Mouse (Mus musculus) kidney, adult 2 months (tissue): Measurements from ENCODE around the gene Moap1. TPM values are rescaled to one million over a fixed set of nuclear protein-coding genes. Genes with fewer than 3 reads are reported as not detected.
A peak's percentile ranks its signal among the peaks of the same experiment; 100 is the strongest.

Experiments used
- DNase-seq: peaks from one replicate; pipeline ENCODE4 v3.0.0; 2021
- H3K27ac ChIP-seq: fragments of 200-500 bp; 2 replicates; pipeline ENCODE4 v1.5.1; 2012; ENCODE audit warnings: low read depth, low read length, control low read depth, inconsistent platforms; ENCODE audit not compliant: insufficient read depth
- H3K27me3 ChIP-seq: fragments of 200-500 bp; replicated peaks from 2 replicates; pipeline ENCODE4 v1.6.1; 2012; ENCODE audit warnings: mild to moderate bottlenecking, moderate library complexity, low read length, inconsistent platforms; ENCODE audit not compliant: control insufficient read depth, insufficient read depth
- H3K36me3 ChIP-seq: fragments of 200-500 bp; 2 replicates; pipeline ENCODE4 v1.6.1; 2012; ENCODE audit warnings: mild to moderate bottlenecking, moderate library complexity, low read length, inconsistent platforms; ENCODE audit not compliant: control insufficient read depth, insufficient read depth
- H3K4me1 ChIP-seq: fragments of 200-500 bp; 2 replicates; pipeline ENCODE4 v1.6.1; 2011; ENCODE audit warnings: low read length; ENCODE audit not compliant: control insufficient read depth, insufficient read depth
- H3K4me3 ChIP-seq: fragments of 200-500 bp; 2 replicates; pipeline ENCODE4 v1.5.1; 2011; ENCODE audit warnings: mild to moderate bottlenecking, low read depth, low read length, control low read depth; ENCODE audit not compliant: insufficient read depth
- CTCF ChIP-seq: fragments of 200-500 bp; conservative IDR thresholded peaks from 2 replicates; pipeline ENCODE4 v1.5.1; 2011; ENCODE audit warnings: low read depth, mild to moderate bottlenecking, control low read depth, low read length, moderate library complexity, mixed read lengths; ENCODE audit not compliant: insufficient read depth, insufficient read length
- POLR2A ChIP-seq: fragments of 200-500 bp; IDR thresholded peaks from one replicate; pipeline ENCODE4 v1.6.1; 2011; ENCODE audit warnings: low read depth, low read length, control low read depth
- WGBS: fragments of 180-500 bp; shearing (Covaris S2); methylation state at CpG from one replicate; pipeline ENCODE4 v1.1.7; 2018; 5-methylcytosine and 5-hydroxymethylcytosine counted together
- polyA plus RNA-seq: library from polyadenylated mRNA; depleted of rRNA; stranded (reverse); fragments of >200 nt; gene quantifications from 2 replicates; pipeline ENCODE4 v1.2.3, GENCODE M21; 2012

Moap1 gene
- polyA plus RNA-seq, 1 experiment = 0.74 TPM

DNA sequence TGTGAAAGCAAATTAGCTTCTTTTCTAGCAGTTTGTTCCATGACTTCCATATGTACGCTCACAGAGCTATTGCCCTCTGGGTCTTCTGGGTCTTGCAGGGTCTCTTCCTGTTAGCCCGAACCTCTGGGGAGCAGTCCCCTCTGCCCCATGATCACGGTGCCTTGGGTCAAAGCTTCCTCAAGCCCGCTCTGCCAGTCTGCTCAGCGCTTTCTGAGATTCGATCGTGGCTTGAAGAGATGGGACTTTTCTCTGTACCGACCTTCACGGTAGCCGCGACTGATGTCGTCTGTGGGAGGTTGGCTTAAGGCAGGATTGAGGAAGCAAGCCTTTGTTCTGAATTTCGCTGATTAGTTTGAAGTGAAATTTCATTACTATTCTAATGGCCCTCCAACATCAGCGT, 32.6 kb upstream of the Moap1 start:
- H3K27ac ChIP-seq = no peak overlapping the region
- no peak overlapping the region for H3K4me3 ChIP-seq
- 89% methylated on average over 14 of the region's 14 CpGs for WGBS
- H3K27me3 ChIP-seq = no peaks in the 10 kb centered on the region
- no peak for TF ChIP-seq POLR2A
- no peaks in the 10 kb centered on the region for H3K4me1 ChIP-seq
- DNase-seq = no peak
- H3K36me3 ChIP-seq = peaks cover 4% of the 10 kb centered on the region

DNA sequence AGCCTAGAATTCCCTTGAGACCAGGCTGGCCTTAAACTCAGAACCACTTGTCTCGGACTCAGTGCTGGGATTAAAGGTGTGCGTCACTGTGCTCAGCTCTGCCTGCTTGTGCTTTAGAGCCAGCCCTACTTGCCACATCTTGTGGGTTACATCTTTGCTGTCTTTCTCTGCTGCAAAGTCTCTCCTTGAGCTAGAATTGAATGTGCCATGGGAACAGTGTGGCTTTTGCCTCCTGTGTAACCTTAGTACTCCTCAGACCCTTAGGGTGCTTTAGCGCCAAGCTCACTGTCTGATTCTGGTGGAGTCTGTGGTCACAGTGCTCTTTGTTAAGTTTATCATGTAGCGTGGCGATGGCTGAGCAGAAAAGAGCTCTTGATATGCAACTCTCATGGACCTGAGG, 29.2 kb upstream of the Moap1 start:
- Histone ChIP-seq H3K27me3 (no peaks in the 10 kb centered on the region), H3K4me1 (no peaks in the 10 kb centered on the region), H3K36me3 (peaks cover 12% of the 10 kb centered on the region), H3K4me3 (no peak overlapping the region), H3K27ac (no peak overlapping the region)
- WGBS = 92% methylated on average over 5 of the region's 5 CpGs
- no peak for DNase-seq
- TF ChIP-seq POLR2A (no peak), CTCF (no peak)

DNA sequence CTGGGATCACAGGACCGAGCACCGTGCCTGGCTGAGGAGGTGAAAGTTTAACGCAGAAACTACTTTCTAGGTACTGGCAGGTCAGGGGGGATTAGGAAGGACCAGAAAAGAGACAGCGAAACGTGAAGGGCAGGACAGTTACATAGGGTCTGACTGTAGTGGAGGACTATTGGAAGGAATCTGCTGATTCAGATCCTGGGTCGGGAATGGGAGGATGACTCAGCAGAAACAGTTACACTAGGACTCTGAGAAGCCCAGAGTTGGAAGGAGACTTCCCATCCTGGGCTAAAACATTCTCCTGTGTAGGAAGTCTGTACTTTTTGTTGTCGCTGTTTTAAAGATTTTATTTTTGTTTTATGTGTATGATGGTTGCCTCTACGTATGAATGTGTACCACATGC, 28.1 kb upstream of the Moap1 start:
- no peak overlapping the region for H3K4me3 ChIP-seq
- no peaks in the 10 kb centered on the region for H3K4me1 ChIP-seq
- H3K36me3 ChIP-seq = peaks cover 12% of the 10 kb centered on the region
- H3K27me3 ChIP-seq = no peaks in the 10 kb centered on the region
- no peak overlapping the region for H3K27ac ChIP-seq
- DNase-seq = no peak
- 96% methylated on average over 8 of the region's 8 CpGs for WGBS
- no peak for TF ChIP-seq CTCF
- no peak for TF ChIP-seq POLR2A

DNA sequence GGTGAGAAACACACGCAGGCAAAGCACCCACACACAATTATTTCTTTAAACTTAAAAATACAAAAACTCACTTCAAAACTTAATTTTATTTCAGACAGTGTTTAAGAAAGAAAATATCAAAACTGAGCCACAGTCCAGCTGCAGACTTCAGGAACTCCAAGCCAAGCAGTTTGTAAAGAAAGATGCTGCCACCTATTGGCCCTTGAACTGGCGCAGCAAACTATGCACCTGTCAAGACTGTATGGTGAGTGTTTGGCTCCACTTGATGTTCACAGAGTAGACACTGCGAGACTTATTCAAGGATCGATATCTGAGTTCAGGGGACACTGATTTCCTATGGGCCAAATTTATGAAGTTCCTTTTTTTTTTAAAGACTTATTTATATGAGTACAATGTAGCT, 25.5 kb upstream of the Moap1 start:
- whole genome bisulfite sequencing = 90% methylated on average over 4 of the region's 4 CpGs
- no peak overlapping the region for H3K4me3 ChIP-seq
- H3K4me1 ChIP-seq = no peaks in the 10 kb centered on the region
- no peaks in the 10 kb centered on the region for H3K27me3 ChIP-seq
- no peak overlapping the region for H3K27ac ChIP-seq
- peak; percentile 29 for DNase-seq
- TF ChIP-seq POLR2A (no peak), CTCF (peak; percentile 54)
- H3K36me3 ChIP-seq = peaks cover 12% of the 10 kb centered on the region

DNA sequence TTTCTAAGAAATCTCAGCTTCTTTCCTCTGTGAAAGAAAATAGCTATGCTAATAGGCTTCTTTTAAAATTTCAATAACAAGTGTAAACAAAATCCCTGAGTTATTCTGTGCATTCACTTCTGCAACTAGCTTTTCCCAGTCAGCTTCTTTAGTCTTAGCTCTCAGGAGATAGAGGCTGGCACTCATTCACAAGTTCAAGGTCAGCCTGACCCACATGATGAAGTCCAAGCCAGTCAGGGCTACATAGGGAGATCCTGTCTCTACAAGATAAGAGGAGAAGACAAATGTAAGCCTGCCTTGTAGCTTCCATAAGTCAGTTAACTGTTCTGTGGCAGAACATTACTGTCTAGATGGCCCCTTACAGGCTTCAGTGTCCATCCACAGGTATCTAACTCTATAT, 20.2 kb upstream of the Moap1 start:
- TF ChIP-seq POLR2A = no peak
- TF ChIP-seq CTCF = no peak
- DNase-seq = no peak
- Histone ChIP-seq H3K27ac (no peak overlapping the region), H3K27me3 (no peaks in the 10 kb centered on the region), H3K36me3 (peaks cover 4% of the 10 kb centered on the region), H3K4me3 (no peak overlapping the region), H3K4me1 (peaks cover 3% of the 10 kb centered on the region)

GRCm38 (mm10) chr12:102761668-102762067, 18.2 kb upstream of the Moap1 start:
- Histone ChIP-seq H3K27ac (no peak overlapping the region), H3K36me3 (no peaks in the 10 kb centered on the region; the same call in 1 of the 2 replicates), H3K4me3 (no peak overlapping the region), H3K4me1 (peaks cover 5% of the 10 kb centered on the region), H3K27me3 (no peaks in the 10 kb centered on the region)
- WGBS = 75% methylated on average over 3 of the region's 3 CpGs
- no peak for DNase-seq
- no peak for TF ChIP-seq POLR2A
- TF ChIP-seq CTCF = no peak

DNA sequence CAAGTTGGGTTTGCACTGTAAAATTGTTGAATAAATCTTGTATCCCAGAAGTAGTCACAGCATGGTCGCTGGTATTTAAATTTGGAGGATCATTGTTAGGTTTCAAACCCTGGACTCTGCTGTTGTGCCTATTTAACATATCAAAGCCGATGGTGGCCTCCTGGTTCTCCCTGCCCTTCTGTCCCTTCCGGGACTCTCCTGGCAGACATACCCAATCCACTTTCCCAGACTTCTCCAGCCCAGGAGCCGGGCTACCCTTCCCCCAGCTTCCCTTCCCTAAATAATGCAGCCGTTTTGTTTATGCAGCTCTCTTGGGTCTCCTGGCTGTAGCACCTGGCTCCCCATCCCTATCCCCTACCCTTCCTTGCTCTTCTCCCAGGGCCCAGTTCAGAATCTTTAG, 15.5 kb upstream of the Moap1 start:
- 4% methylated on average over 5 of the region's 5 CpGs for WGBS
- TF ChIP-seq POLR2A (no peak), CTCF (no peak)
- H3K4me1 ChIP-seq = peaks cover 5% of the 10 kb centered on the region
- peak; percentile 12 for DNase-seq
- no peaks in the 10 kb centered on the region; the same call in 1 of the 2 replicates for H3K36me3 ChIP-seq
- H3K27me3 ChIP-seq = no peaks in the 10 kb centered on the region
- H3K4me3 ChIP-seq = peak overlapping the region; percentile 96
- H3K27ac ChIP-seq = no peak overlapping the region

DNA sequence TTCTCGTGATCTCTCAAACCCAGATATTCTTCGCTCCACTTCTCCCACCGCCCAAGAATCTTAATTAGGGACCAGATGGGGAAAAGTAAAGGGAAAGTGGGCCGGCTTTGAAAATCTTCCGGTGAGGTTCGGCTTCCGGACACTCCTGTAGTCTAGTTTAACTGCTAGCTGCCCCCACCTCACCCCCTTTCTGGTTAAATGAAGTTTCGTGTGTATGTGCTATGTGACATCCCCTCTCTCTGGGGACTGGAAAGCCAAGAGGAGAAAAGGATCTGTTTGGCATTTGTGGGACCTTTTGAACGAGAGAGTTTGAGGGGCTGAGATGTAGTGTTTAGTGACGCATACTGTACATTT, 14.9 kb upstream of the Moap1 start, which contains the start of gene Gm20604:
Gene Gm20604 (minus strand): TSS at position 270 of the 354 bp plus-strand sequence.
- TF ChIP-seq POLR2A (no peak), CTCF (no peak)
- DNase-seq = no peak

More for the DNA sequence above, 14.9 kb upstream of the Moap1 start, which contains the start of gene Gm20604:
- H3K4me3 ChIP-seq = peak within 1 kb of the TSS; percentile 96
- 0% methylated on average over 10 of the region's 10 CpGs for WGBS
- peaks cover 5% of the 10 kb centered on the region for H3K4me1 ChIP-seq
- H3K27ac ChIP-seq = peak within 1 kb of the TSS; percentile 64
- no peaks in the 10 kb centered on the region; the same call in 1 of the 2 replicates for H3K36me3 ChIP-seq
- H3K27me3 ChIP-seq = no peaks in the 10 kb centered on the region
